Mouse (Mus musculus) fibroblast of lung, adult 2 months (primary cell): ENCODE results near the gene Farp1.
"Not testable (repeated sequence)": the region's sequence is repeated elsewhere in the genome, so short reads cannot be mapped to it uniquely, and the experiment has no call there.

Source experiments
- DNase-seq: peaks from one replicate; pipeline ENCODE4 v3.0.0-alpha.2; 2011; ENCODE audit warnings: low read depth

Gene Farp1

DNA sequence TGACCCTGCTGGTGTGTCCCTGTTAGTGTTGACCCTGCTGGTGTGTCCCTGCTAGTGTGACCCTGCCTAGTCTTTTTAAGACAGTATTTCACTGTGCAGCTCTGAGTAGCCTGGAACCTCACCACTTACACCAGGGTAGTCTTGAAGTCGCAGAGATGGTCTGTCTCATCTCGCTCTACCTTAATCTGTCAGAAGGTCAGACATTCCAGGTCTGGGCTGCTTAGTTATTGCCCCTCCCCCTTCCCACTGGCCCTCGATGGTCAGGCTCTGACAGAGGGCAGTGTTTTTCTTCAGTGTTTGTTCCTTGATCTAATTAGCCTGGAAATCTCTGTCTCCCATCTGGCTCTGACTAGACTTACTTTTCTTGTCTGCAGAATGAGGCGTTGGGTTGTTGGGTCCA lies 71.9 kb downstream of the Farp1 start:
- no peak for DNase-seq

DNA sequence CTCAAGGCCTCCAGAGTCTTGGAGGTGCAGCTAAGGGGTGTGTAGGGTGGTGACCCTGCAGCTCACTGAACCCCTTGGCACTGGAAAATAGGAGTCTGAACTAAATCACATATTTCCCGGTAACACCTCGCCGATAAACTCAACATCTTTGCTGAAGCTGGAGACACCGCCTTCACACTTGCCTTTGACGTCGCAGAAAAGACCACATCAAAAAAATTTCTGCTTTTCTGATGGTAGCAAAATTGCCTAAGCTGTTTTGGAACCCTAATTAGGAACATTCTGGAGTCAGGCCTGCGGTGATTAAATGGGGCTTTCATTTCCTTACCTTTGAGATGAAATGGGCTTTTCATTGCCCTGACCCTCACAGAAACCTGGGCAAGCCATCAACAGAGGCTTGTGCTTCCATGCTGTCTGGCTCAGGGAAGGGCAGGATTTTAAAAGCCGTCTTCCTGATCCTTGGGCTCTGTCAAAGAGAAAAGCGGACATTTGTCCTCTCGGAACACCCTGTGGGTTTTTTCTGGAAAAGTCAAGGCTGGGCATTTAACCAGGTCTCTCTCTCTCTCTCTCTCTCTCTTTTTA lies 72.8 kb downstream of the Farp1 start:
- no peak for DNase-seq

DNA sequence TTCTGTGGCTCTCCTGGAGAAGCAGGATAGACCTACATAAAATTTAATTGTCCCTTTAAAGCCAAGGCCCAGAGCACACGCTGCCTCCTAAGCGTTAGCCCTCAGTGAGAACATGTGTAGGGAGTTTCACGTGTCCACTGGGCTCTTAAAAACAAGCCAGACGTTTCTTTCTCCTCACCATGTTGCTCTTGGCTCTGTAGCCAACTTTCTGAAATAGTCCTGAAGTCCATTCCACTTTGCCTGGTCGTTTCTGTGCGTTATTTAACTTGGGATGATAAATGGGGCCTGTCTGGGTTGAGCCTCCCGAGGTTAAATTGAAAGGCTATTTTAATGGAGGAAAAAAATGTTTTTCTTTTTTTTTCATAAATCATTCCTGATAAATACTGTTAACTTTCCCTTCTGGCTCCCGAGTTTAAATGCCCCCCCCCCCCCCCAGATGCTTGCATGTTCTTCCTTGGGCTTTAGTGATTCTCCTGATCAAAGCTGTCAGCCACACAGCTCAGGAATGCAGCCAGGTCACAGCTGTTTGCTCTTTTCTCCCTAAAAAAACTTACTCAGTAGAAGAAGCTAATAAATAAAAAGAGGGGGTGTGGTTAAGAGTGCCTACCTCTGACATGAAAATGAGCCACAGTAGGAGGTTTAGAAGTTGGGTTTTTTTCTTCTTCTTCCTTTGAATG lies 73.6 kb downstream of the Farp1 start:
- DNase-seq, result peak; percentile 86

DNA sequence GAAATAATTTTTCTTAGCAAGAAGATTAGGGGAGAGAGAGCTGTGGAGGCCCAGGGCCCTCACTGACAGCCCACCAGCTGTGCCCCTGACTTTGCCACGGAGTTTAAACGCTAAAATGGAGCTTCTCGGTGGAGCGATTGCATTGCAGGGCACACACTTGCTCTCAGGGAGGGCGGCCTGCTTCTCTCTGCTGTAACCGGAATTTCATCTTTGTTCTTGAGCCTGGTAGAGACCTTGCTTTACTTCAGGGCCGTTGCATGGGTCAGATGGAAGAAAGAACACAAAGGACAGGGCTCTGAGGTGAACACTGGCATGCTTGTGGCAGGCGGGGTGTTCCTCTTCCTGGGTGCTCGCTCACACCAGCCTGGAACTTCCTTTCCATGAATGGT lies 74.1 kb downstream of the Farp1 start:
- DNase-seq, result no peak

DNA sequence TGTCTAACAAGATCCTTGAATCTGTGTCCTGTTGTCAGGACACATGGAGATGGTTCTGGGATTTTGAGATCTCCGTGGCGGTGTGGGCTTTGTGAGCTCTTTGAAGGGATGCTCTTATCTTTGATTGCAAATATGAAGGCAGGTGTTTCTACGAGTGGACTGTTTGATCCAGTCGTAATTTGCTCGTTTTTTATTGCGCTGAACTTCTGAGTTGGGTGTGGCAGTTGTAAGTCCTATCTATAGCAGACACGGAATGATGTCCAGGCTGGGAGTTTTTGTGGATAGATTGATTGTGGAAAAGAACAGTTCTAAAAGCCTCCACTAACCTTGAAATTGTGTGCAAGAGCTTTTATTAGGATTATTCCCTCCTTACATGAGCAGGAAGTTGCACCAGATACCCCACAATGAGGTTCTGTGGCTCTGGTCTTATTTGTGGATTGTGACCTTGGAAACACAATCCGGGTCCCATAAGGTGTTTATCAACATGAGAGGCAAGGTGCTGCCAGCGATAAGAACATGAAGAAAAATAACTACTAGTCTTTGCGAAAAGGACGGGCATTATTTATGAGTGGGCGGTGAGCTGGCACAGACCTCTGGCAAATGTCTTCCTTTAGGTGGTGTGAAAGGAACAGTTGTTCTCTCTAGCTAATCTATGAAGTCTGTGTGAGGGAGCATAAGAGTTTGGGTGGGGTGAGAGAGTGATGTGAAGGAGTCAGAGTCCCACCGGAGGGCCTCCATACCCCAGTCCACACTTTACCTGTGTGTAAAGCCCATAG lies 75.7 kb downstream of the Farp1 start:
- no peak for DNase-seq

DNA sequence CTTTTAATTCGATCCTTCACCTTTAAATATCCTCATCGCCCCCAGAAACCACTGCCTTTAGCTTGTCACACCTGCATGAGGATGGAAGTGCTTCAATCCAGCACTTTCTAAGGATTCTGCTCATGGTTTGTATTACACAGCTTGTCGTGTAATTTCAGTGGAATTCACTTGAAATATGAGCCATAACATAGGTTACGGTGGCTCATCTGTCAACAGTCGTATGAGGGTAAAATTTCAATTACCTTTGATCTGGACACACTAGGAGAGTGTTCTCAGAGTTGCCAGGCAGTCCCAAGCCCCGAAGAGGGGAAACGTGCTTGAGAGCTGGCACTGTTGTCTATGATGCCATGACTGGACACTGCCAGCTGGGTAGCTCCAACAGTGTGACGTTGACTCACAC lies 77.1 kb downstream of the Farp1 start:
- DNase-seq, result no peak

DNA sequence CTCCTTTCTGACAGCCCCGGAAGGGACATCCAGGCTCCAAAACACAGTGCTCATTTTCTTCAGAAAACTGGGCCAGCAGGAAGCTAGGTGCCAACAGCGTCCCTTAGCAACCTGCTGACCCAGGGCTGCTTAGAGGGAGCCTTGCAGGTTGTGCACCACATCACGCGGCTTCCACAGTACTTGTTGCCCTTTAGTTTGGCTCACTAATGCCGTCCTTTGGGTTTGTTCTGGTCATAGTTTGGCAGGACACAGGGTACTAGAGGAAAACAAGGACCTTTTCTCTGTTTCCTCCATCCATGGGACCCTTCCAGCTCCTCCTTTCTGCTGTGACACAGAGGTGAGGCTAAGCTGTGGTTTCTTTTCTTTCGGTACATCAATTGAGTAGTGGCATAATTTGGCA lies 78.8 kb downstream of the Farp1 start:
- no peak for DNase-seq

DNA sequence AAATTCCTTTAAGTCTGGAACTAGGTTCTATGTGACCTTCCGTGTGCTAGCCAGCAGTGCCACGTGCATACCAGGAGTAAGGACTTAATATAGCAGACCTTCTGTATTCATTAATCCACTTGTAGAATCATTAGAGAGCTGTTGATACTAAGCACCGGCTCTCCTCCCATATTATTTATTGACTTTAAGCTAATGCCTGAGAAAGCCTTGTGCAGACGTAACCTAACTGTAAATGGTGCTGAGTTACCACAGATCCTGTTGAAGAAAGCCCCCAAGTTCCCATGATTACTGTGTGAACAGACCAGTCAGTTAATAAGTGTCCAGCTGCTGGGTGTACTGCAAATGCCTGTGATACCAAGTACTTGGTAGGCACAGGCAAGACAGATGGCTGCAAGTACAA lies 81.7 kb downstream of the Farp1 start:
- no peak for DNase-seq

DNA sequence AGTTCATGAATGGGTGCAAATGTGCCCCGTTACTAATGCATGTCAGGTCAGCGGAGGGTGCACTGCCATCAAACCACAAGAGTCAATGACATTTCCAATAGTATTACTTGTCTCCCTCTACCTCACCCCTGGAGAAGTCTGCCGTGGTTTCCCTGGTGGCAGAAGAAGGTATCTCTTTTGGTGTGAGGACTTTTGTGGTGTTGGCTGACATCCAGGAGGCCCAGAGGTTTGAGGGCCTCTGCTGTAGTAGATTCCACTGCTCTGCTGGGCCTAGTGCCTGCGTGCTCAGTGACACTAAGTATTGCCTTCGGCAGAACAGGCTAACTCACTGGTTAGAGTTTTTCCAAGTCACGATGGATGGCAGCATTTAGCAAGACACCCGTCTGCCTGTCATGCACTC lies 83.9 kb downstream of the Farp1 start:
- DNase-seq, result no peak

DNA sequence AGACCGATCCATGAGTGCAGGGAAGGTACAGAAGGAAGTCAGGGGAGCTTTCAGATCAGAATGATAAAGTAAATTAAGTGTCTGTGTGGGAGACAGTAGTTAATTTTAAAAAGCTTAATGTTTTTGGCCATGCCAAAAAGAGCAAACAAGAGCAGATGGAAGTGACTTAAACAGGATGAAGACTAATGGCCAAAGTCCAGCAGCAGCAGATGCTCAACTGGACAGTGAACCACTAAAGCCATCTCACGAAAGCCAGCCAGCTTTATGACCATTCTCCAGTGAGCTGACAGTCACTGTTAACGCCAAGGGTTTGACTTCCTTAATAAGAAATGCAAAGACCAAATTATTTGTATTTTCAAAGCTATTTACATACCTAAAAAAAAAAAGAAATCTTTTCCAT lies 86.7 kb downstream of the Farp1 start:
- no peak for DNase-seq

DNA sequence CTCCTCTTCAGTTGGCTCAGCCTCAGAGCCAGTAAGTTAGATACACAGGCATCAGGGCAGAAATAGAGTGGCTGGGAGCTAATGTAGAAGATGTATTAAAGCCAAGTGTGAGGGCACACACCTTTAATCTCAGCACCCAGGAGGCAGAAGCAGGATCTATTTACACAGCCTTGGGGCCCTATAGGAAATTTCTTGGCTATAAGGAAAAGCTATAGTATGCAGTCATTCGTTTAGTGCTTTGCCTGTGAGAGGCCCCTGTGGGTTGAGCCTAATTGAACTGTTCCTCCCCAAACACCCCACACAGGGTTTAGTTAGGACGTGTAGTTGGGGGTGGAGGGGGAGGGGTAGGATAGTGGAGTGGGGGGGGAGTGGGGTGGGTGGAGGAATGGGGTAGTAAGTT lies 87.9 kb downstream of the Farp1 start:
- no peak for DNase-seq

DNA sequence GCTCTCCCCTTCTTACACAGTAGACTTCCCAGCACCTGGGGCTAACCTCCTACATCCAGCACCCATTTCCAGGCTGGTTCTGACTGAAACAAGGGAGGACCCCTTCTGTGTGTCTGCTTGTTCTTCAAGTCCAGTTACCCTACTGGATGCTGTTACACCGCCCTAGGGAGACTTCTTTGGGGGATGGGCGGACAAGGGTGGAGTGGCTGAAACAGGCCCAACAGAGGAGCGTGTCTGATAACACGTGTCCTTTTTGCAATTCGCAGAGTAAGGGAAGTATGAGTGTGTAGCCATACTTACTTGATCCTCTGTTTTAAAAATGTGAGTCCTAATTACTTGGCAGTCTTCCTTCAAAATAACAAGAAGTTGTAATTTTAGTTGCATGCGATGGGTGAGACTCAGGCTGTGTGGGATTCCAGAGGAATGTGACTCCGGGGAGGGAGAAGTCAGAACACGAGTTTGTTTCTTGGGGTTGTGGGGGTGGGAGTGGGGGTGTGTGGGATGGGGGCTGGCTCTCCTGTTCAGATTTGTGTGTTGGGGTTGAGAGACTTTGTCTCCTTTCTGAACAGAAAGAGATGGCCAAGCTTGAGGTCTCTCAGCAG lies 89.5 kb downstream of the Farp1 start:
- no peak for DNase-seq

DNA sequence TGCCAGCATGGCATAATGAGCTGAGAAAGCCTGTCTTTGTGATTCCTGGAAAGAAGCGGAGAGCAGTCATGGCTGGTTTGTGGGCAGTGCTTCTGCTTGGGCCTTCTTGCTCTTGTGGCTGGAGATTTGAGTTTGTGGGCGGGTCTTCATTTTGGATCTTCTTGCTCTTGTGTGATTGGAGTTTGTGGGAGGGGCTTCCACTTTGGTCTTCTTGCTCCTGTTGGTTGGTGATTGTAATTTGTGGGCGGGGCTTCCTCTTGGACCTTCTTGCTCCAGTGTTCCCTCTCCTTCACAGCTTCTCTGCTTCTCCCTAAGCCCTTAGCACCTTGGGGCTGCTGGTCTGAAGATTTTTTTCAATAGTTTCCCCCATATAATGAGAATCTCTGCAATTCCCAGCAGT lies 90.7 kb downstream of the Farp1 start:
- DNase-seq, result no peak

DNA sequence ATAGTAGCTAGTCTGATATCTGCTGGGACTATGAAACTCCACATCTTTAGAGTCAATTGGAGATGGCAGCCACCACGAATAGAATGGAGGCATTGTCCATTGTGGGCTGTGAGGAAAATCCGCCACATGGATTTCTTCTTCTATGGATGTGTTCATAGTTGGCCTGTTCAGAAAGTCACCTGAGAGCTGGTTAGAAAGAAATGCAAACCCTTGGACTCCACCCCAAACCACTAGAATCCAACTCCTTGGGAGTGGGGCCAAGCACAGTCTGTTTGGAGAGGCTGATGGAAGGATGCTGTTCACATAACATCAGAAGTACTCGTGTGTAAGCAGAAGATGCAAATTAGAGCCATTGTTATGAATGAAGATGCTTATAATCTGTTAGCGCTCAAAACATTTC lies 91.3 kb downstream of the Farp1 start:
- peak; percentile 73 for DNase-seq

DNA sequence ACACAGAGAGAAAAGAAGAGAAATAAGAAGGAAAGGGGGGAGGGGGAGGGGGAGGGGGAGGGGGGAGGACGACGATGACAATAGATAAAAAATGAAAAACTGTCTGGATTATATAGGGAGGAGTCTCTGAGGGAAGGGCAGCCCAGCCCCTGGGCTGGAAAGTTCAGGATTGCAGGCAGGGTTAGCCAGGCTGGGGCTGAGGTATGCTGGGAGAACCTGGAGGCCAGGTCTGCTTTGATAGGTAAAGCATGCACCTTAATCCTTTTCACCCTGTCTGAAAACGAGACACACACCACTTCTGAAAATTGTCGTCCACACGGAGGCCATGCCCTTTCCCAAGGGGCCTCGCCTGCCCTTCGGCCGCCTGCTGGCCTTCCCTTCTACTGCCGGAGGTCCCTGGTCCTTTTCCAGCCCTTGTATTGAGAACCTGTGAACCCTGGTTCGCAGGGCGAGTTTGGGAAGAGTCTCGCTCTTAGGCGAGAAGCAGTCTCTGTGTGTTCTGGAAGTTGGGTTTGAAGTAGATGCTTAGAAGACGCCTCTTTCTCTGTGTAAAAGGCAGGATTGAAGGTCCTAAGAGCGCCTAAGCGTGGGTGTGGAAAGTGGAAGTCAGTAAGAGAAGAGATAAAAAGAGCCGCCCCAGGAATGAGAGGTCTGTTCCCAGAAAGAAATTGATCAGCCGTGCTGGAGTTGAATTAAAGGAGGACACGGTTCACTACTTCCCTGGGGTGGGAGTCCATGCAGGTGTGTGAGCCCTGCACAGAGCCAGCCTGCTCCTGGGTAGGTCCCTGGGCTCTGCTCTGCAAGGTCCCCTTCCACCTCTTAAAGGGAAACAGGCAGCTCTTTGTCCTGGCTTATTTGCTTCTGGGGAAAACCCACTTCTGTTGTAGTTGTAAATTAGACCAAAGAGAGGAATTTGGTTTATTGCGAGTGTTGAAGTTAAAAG lies 94.1 kb downstream of the Farp1 start:
- no peak for DNase-seq

DNA sequence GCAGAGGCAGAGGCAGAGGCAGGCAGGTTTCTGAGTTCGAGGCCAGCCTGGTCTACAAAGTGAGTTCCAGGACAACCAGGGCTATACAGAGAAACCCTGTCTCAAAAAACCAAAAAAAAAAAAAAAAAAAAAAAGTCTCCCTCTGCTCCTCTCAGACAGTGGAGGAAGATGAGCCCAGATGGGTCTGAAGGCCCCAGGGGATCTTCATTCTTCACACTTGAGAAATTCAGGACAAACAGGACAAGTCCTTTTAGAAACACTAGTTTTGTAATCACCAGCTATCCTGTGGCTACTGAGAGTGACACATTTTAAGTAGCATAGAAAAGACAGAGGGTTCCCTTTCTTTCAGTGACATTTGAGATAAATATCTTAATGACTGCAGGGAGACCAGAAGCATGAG lies 95.4 kb downstream of the Farp1 start:
- not testable (repeated sequence) for DNase-seq

DNA sequence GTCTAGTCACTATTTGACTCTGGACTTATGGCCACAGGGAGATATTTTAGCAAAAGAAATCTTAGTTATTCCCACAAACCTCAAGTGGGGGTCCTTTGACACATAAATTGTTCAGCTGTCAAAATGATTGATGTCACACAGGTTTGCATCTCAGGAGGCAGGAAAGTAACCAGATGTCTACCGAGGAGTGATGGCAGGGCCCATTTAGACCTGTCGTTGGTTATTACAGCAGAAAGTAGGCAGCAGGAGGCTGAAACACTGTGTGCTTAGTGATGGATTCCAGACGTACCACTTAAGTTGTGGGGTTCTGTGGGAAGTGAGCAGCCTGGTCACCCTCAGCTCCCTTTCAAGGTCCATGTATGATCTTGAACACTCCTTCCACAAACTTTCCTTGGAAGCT lies 99.4 kb downstream of the Farp1 start:
- peak; percentile 75 for DNase-seq

DNA sequence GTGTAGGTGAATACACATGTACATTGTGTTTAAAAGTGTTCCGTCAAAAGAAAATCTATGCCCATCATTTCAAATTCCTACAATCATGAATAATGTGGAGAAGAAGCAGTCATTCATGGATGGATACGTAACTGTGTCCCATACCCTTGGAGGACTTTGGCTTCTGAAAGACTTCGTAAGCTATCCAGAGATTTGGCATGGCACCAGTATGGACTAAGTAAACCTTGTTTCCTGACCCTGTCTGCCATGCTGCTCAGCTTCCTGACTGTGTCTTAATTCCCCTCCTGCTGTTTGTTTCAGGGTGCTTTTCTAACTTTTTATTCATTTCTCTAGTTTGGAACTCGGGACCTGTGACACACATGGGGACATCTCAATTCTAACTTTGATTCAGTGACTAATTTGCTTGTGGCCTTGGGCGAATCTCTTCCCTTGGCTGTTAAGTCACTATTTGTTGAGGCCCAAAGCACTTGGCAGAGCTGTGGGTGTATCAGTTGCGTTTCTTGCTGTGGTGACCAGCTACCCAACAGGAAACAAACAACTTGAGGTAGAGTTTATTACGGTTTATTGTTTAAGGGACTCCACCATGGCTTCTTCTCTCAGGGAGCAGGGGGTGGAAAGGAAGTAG lies 108.9 kb downstream of the Farp1 start:
- no peak for DNase-seq

DNA sequence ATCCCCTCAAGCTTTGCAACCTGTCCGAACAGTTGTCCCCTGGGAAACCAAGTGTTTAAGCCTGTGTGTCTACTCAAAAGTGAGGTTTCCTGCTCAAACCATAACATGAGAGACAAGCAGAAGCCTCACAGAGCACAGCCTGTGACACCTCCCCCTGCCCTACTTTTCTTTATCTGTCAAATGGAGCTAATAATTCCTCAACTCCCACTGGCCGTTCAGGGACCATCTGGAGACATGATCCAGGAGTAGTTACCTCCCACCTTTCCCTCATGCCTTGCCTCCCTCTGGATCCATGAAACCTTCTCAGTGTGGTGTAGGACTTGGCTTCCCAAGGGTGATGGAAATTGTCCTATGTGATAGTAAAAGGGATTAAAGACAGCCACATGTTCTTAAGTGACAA lies 109.5 kb downstream of the Farp1 start:
- no peak for DNase-seq

DNA sequence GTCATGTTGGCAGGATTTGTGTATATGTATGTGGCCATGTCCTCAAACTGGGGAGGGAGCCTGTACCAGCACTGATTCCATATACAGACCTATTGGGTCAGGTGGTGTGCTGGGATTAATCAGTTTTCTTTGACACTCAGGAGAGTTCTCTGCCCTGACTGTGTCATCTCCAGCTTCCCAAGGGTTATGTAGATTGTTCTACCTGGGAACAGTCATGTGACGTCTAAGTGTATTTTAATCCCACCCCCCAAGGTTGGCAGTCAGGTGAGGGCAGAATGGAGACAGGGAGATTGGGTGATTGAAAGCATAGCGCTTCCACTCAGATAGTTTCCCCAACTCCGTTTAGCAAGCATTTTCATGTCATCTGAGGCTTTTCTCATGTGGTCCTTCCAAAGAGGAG lies 110.3 kb downstream of the Farp1 start:
- no peak for DNase-seq

DNA sequence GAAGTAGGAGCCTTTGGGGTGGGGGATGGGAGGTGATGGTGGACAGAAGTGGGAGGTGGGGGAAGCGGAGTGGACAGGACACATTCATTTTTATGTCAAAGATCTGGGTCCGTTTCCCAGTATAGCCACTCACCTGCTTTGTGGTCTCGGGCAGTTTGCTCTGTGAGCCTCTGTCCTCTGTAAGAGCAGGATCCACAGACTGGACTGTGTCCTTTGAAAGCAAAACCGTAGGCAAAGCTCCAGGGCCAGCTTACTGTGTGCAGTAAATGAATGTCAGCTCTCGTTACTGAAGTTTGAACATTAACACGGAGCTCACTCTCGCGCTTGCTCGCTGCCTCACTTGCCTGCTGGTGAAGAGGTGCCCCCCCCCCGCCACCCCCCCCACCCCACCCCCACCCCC lies 110.7 kb downstream of the Farp1 start:
- DNase-seq, result no peak

DNA sequence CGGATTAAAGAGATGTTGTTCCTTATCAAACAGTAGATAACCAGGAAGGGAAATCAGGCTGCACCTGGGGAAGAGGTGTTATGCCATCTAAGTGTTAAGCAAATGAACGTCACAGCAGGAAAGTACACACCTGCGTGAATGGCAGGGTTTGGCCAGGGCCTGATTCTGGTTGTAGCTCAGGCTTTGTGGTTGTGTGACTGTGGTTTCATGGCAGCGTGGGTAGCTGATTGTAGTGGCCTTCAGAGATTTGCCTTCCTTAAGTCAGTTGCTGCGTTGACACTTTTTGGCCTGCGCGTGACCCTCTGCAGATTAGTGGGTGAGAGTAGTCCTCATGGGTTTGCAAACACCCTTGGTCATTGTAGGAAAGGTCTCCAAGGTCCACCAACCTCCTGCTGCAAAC lies 111.2 kb downstream of the Farp1 start:
- no peak for DNase-seq
